Mouse (Mus musculus): ENCODE results near the gene Timm44.
"Not testable (repeated sequence)": the region's sequence is repeated elsewhere in the genome, so short reads cannot be mapped to it uniquely, and the experiment has no call there.

Timm44 gene

DNA sequence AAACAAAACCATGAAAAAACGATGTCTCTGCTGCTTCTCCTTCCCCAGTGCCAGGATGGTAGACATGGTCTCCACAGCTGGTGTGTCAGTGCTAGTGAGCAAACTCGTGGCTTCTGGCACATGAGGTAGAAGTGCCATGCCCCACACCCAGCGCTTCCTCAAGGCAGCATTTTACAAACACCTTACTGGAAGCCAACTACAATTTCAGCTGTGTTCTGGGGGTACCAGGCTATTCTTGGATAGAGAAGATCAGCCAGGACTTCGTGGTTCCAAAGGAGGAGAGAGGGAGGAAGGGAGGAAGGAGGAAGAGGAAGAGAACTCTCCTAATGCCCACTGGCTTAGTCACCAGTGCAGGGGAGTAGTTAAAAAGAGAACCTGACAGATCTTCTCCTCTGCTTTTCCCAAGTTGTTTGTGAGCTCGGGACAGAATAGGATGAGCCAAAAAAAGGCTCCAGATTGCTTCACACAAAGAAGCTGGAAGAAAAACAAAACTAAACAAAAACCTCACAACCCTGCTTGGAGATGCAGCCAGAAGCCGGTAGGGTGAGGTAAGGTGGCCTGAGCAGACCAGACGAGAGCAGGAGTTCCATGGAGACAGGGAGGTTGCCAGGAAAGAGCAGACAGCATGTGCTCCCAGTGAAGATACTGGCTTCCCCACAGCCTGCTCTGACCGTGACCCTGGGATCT lies 12.5 kb downstream of the Timm44 start:
- DNase-seq (ENCODE audit: low spot score in 2 of 2) = no peak

- DNase-seq (ENCODE audit: low spot score in 2 of 2) = no peak
Observed at GRCm38 (mm10) chr8:4259805-4260170, 15.9 kb downstream of the Timm44 start.

GRCm38 (mm10) chr8:4259125-4259804 lies 16.4 kb downstream of the Timm44 start, which contains the start of gene Ctxn1:
Ctxn1 (minus strand) TSS chr8:4259274.
- peak; percentile 89 to 92 for DNase-seq (ENCODE audit: low spot score in 2 of 2)

DNA sequence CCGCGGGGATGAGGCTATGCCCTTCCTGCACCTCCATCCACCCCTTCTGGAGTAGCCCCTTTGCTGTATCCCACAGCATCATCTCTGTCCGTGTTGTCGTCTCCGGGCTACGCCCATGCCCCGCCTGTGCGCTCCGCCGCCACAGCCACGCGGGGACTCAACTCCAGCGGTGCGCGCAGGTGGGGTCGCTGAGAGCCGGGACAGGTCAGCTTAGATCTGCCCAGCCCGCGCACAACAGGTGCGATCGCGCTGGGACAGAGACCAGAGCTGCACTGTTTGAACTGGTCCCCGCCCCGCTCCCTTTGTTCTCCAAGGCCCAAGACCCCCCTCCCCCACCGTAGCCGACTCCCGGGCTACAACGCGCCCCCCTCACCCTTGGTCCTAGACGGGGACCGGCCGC lies 17.0 kb downstream of the Timm44 start:
- no peak for DNase-seq (ENCODE audit: low spot score in 2 of 2)

GRCm38 (mm10) chr8:4258233-4258632 lies 17.5 kb downstream of the Timm44 start:
- peak; percentile 40 to 48 for DNase-seq (ENCODE audit: low spot score in 2 of 2)

DNA sequence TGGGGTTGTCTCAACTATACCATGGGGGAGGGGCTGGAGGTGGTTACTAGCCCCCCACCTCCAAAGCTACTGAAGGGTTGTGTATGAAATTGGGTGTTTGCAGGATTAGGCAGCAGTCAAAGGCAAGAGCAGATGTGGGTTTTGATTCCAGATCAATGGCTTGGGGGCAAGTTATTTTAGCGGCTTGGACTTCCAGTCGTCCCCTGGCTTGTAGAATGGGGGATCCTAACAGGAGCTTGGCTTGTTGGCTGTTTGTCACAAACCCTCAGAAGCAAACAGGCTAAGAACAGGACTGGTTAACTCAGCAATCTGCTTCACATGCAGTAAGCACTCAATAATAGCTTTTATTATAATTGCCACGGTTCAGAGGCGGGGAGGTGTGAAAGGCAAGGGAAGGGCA lies 18.4 kb downstream of the Timm44 start:
- DNase-seq (ENCODE audit: low spot score in 2 of 2) = no peak

DNA sequence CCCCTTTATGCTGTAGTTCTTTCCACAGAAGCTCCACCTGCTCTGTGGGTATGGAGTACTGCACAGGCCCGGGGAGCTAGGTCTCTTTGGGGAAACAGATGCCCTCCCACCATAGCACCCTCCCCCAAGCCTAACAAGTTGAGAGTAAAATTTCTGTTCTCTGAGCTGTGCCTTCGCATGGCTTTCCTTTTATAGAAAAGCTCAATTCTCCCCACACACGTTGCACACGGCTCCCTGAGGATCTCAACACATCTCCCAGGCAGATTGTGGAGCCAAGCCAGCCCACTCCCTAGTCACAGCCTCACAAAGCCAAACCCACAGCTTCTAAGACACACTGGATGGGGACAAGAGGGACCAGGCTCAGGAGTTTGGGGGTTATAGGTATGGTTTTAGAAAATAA lies 18.8 kb downstream of the Timm44 start:
- DNase-seq (ENCODE audit: low spot score in 2 of 2) = no peak

DNA sequence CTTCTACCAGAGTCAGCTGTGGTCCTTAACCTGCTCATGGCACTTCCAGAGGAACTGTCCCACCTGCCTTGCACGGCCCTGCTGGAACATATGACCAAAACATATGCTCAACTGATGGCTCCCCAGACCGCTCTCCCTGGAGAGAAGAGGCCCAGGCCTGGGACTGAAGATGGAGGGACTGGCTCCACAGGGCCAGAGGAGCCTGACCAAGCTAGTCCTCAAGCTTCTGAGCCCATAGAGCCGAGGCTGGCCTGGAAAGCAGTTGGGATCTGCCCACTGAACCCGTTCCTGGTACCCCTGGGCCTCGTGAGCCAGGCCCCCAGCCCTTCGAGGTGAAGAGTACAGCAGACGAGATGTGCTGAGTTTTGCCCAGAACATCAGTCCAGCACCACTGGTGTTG lies 20.2 kb downstream of the Timm44 start:
- DNase-seq (ENCODE audit: low spot score in 2 of 2) = not testable (repeated sequence)

DNA sequence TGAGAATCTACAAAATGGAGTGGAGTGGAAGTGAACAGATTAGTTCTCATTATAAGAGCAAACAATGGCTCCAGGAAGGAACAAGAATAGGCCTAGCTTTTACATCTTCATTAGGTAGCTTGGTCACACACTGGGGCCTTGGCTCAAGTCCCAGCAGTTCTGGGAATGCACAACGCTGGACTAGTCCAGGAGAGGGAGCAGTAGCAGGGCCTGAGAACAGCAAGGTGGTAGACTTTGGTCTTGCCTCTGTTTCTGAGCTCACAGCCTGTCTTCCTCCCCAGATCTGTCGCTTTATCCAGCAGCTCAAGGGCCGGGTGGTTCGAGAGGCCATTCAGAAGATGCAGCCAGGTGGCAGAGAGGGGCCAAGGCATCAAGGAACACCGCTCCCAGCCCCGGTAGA lies 21.7 kb downstream of the Timm44 start:
- peak in 1 of 2 experiments; percentile 42 for DNase-seq (ENCODE audit: low spot score in 2 of 2)

- DNase-seq (ENCODE audit: low spot score in 2 of 2) = peak; percentile 94 to 96
Observed at GRCm38 (mm10) chr8:4252934-4253841, 22.5 kb downstream of the Timm44 start, which contains the start of gene Snapc2. Snapc2 (plus strand) TSS chr8:4253080.

DNA sequence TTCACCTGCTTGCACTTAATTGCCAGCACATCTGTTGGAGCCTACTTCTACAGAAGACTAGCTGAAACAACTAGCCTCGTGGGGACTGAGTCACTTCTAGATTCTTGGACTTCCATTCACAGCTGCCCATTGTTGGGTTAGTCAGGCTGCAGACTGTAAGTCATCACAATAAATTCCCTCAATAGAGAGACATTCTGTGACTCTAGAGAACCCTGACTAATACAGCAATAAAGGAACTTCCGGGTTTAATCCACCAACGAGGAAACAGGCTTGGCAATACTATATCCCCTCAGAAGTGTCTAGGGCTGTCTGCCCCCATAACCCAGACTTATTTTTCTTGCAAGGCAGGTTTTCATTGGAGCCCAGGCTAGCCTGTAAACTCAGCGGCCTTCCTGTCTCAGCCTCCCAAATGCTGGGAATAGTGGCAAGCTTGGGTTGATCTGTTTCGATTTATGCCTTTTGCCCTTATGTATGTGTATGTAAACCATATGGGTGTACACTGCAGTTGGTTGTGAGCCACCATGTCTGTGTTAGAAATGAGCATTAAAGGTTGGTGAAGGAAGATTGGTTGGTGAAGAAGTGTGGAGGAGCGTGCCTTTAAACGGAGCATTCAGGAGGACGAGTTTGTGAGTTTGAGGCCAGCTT lies 23.5 kb downstream of the Timm44 start:
- DNase-seq (ENCODE audit: low spot score in 2 of 2) = no peak

GRCm38 (mm10) chr8:4250306-4250970 lies 25.3 kb downstream of the Timm44 start:
- DNase-seq (ENCODE audit: low spot score in 2 of 2) = peak; percentile 52 to 74

- no peak for DNase-seq (ENCODE audit: low spot score in 2 of 2)
Observed at GRCm38 (mm10) chr8:4249213-4249612, 26.5 kb downstream of the Timm44 start.

GRCm38 (mm10) chr8:4247951-4248540 lies 27.7 kb downstream of the Timm44 start, which contains the start of gene Tgfbr3l:
Tgfbr3l (plus strand) TSS chr8:4248214.
- no peak for DNase-seq (ENCODE audit: low spot score in 2 of 2)

GRCm38 (mm10) chr8:4247241-4247640 lies 28.5 kb downstream of the Timm44 start:
- DNase-seq (ENCODE audit: low spot score in 2 of 2) = no peak

GRCm38 (mm10) chr8:4245737-4246136 lies 30.0 kb downstream of the Timm44 start:
- no peak for DNase-seq (ENCODE audit: low spot score in 2 of 2)

GRCm38 (mm10) chr8:4245061-4245460 lies 30.7 kb downstream of the Timm44 start:
- DNase-seq (ENCODE audit: low spot score in 2 of 2) = no peak

GRCm38 (mm10) chr8:4239193-4239890 lies 36.4 kb downstream of the Timm44 start:
- DNase-seq (ENCODE audit: low spot score in 2 of 2) = peak in 1 of 2 experiments; percentile 25

- peak; percentile 100 for DNase-seq (ENCODE audit: low spot score in 2 of 2)
Observed at GRCm38 (mm10) chr8:4238434-4239192, 37.1 kb downstream of the Timm44 start, which contains the start of the genes Map2k7 and Gm49320. Map2k7 (plus strand) TSS chr8:4238740. Gm49320 (plus strand) TSS chr8:4238865.
